Mouse (Mus musculus) embryonic fibroblast, embryonic 13.5 days (primary cell): ENCODE data around the gene Hace1.

Experiments used
- CTCF ChIP-seq: IDR thresholded peaks from 2 replicates; pipeline ENCODE4 v1.5.1; 2011; ENCODE audit warnings: mild to moderate bottlenecking, control low read depth, low read length, moderate library complexity, borderline replicate concordance; ENCODE audit not compliant: insufficient read depth
- POLR2A ChIP-seq: IDR thresholded peaks from 2 replicates; pipeline ENCODE4 v1.6.1; 2011; ENCODE audit warnings: low read depth, mild to moderate bottlenecking, control low read depth, low read length, moderate library complexity

- TF ChIP-seq CTCF = no peak
- TF ChIP-seq POLR2A = no peak
Measured at GRCm38 (mm10) chr10:45619039-45619438, 41.4 kb downstream of the Hace1 start.
